Mouse (Mus musculus) bone marrow macrophage, adult 2 months (primary cell): ENCODE results near the gene 4930469K13Rik.

Source experiments
- CTCF ChIP-seq: IDR thresholded peaks from 2 replicates; pipeline ENCODE4 v1.5.1; 2012; ENCODE audit warnings: low read depth, mild to moderate bottlenecking, low read length, moderate library complexity
- POLR2A ChIP-seq: IDR thresholded peaks from 2 replicates; pipeline ENCODE4 v1.6.1; 2012; ENCODE audit warnings: mild to moderate bottlenecking, low read depth, low read length, borderline replicate concordance

DNA sequence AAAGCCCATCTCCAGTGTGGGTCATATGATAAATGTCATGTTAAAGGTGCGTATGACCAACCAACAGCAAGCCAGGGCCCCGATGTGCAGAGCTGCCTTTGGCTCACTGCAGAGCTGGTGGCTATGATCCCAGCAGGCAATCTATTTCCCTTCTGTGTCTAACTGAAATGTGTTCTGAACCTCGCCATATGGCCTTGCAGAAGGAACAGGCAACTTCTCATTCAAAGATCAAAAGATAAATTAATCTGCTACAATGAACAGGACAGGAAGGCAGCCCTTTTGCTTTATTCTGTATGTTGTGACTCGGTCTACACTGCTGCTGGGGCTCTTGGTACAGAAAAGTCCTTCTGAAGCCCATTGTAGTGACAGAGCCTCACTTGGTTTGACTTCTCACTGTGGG lies 46.1 kb upstream of the 4930469K13Rik start:
- no peak for TF ChIP-seq POLR2A
- TF ChIP-seq CTCF: no peak
